Mouse (Mus musculus) heart, embryonic 13.5 days (tissue): ENCODE results near the gene C2cd5. TPM values are rescaled to one million over a fixed set of nuclear protein-coding genes. Genes with fewer than 3 reads are reported as not detected.

ENCODE experiments used
- ATAC-seq: fragments of 200-750 bp; cut with Nextera tagmentation; 2 replicates; pipeline ENCODE4 v1.8.0; 2017; ENCODE audit warnings: moderate TSS enrichment; ENCODE audit not compliant: insufficient number of reproducible peaks, low FRiP score, low TSS enrichment; ENCODE audit errors: extremely low read depth
- H3K27ac ChIP-seq: fragments of 300-500 bp; sonication (generic); replicated peaks from 2 replicates; pipeline ENCODE4 v1.5.1; 2015; ENCODE audit warnings: moderate library complexity, mild to moderate bottlenecking, inconsistent platforms
- H3K27me3 ChIP-seq: fragments of 300-500 bp; sonication (generic); replicated peaks from 2 replicates; pipeline ENCODE4 v1.6.1; 2015; ENCODE audit warnings: mild to moderate bottlenecking, inconsistent platforms
- H3K36me3 ChIP-seq: fragments of 300-500 bp; sonication (generic); 2 replicates; pipeline ENCODE4 v1.6.1; 2015; ENCODE audit warnings: mild to moderate bottlenecking, inconsistent platforms
- H3K4me1 ChIP-seq: fragments of 300-500 bp; sonication (generic); 2 replicates; pipeline ENCODE4 v1.6.1; 2015; ENCODE audit warnings: inconsistent platforms
- H3K4me2 ChIP-seq: fragments of 300-500 bp; sonication (generic); 2 replicates; pipeline ENCODE4 v1.6.1; 2015; ENCODE audit warnings: inconsistent platforms, mild to moderate bottlenecking, moderate library complexity
- H3K4me3 ChIP-seq: fragments of 300-500 bp; sonication (generic); 2 replicates; pipeline ENCODE4 v1.5.1; 2015; ENCODE audit warnings: moderate library complexity, mild to moderate bottlenecking, inconsistent platforms
- H3K9ac ChIP-seq: fragments of 300-500 bp; sonication (generic); 2 replicates; pipeline ENCODE4 v1.6.1; 2015; ENCODE audit warnings: inconsistent platforms, mild to moderate bottlenecking, moderate library complexity
- H3K9me3 ChIP-seq: fragments of 300-500 bp; sonication (generic); 2 replicates; pipeline ENCODE4 v1.6.1; 2016; ENCODE audit warnings: inconsistent platforms
- whole genome bisulfite sequencing: fragments of 180-500 bp; shearing (Covaris S2); methylation state at CpG from one replicate; pipeline ENCODE4 v1.1.7; 2015; ENCODE audit warnings: mixed read lengths; 5-methylcytosine and 5-hydroxymethylcytosine counted together
- polyA plus RNA-seq: library from polyadenylated mRNA; unstranded; fragments of >200 nt; fragmentation: Nextera tagmentation; extraction: Ambion mirVana; gene quantifications from 2 replicates; pipeline ENCODE4 v1.2.1, GENCODE M21; 2015

Gene C2cd5
- polyA plus RNA-seq, 1 experiment from 2014 or later: 16.5 TPM

DNA sequence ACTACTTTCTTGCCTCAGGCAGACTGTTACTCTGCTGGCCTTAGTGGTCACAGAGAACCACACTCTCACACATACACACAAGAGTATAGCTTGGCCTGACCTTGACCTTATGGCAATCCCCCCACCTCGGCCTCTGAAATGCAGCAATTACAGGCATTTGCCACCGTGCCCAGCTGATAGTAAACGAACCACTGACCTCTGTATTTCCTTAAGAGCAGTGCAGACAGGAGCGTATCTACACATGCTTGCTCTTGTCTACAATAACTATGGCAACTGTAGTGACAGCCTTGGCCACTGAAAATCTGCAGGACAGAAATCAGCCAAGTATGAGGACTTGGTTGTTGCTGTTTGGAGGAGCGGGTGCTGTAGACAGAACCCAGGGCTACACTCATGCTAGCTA lies 37.4 kb upstream of the C2cd5 start:
- WGBS: 45% methylated on average over 5 of the region's 5 CpGs
- Histone ChIP-seq H3K9ac (no peak overlapping the region), H3K4me3 (no peak overlapping the region), H3K4me2 (no peak overlapping the region), H3K36me3 (no peaks in the 10 kb centered on the region), H3K9me3 (no peaks in the 10 kb centered on the region), H3K27ac (no peak overlapping the region), H3K4me1 (no peaks in the 10 kb centered on the region), H3K27me3 (no peaks in the 10 kb centered on the region)
- ATAC-seq: no peak

DNA sequence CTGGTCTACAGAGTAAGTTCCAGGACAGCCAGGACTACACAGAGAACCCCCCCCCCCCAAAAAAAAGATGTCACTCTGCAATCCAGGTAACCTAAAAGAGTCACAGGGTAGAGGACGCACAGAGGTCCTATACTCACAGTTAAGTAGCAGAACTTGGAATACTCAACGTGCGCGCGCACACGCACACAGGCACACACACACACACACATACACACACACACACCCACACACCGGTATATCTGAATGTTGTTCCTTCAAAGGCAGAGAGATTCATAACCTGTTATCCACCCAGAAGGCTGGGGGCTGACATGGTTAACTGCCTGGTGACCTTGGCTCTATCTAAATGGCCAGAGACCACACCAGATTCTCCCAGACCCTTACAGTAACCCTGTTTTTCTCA lies 36.7 kb upstream of the C2cd5 start:
- Histone ChIP-seq H3K4me2 (no peak overlapping the region), H3K4me3 (no peak overlapping the region), H3K27ac (no peak overlapping the region), H3K9me3 (no peaks in the 10 kb centered on the region), H3K36me3 (no peaks in the 10 kb centered on the region), H3K4me1 (no peaks in the 10 kb centered on the region), H3K9ac (no peak overlapping the region), H3K27me3 (no peaks in the 10 kb centered on the region)
- 95% methylated on average over 7 of the region's 7 CpGs for WGBS
- no peak for ATAC-seq

- no peaks in the 10 kb centered on the region for H3K4me1 ChIP-seq
- no peak for ATAC-seq
- H3K9ac ChIP-seq: no peak overlapping the region
- H3K9me3 ChIP-seq: peaks cover 8% of the 10 kb centered on the region
- H3K27ac ChIP-seq: no peak overlapping the region
- H3K4me3 ChIP-seq: no peak overlapping the region
- 88% methylated on average over 13 of the region's 13 CpGs for WGBS
- no peaks in the 10 kb centered on the region for H3K27me3 ChIP-seq
- H3K4me2 ChIP-seq: no peak overlapping the region
- no peaks in the 10 kb centered on the region for H3K36me3 ChIP-seq
Measured at GRCm38 (mm10) chr6:143135097-143135496, 35.2 kb upstream of the C2cd5 start.

- 90% methylated on average over 2 of the region's 2 CpGs for WGBS
- Histone ChIP-seq H3K36me3 (no peaks in the 10 kb centered on the region), H3K9me3 (peaks cover 9% of the 10 kb centered on the region), H3K27me3 (no peaks in the 10 kb centered on the region), H3K27ac (no peak overlapping the region), H3K4me3 (no peak overlapping the region), H3K4me1 (no peaks in the 10 kb centered on the region), H3K9ac (no peak overlapping the region), H3K4me2 (no peak overlapping the region)
- ATAC-seq: no peak
Measured at GRCm38 (mm10) chr6:143133150-143133549, 33.2 kb upstream of the C2cd5 start.

DNA sequence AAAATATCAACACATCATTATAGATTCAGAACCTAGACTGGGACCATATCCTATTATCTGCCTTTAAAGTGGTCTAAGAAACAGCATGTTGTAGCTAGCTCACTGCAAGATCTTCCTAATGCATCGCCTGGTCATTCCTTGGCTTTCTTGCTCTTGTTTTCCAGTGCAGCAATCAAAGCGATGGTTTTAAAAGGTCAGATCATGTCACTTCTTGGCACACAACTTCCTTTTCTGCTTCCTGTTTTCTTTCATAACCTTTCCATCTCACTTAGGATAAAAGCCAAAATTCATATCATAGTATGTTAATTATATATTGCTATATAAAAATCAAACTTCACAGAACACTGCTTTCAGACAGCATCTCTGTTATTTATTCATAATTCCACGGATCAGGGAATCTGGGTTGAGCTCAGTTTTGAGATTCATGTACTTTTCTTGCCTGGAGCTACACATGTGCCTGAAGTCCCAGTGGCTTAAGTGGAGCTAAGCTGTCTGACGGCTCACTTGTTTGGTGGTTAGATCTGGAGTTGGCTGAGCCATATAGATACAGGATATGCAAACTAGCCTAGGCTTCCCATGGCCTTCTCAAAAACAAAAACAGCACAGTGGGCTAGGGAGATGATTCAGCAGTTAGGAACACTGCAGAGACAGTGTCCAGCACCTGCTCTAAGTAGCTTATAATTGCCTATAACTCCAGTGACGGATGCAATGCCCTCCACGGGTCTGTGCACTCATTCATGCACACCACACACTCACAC lies 32.1 kb upstream of the C2cd5 start:
- ATAC-seq: no peak
- H3K36me3 ChIP-seq: no peaks in the 10 kb centered on the region
- H3K4me1 ChIP-seq: no peaks in the 10 kb centered on the region
- peaks cover 9% of the 10 kb centered on the region for H3K9me3 ChIP-seq
- H3K27me3 ChIP-seq: no peaks in the 10 kb centered on the region
- no peak overlapping the region for H3K9ac ChIP-seq
- no peak overlapping the region for H3K4me3 ChIP-seq
- WGBS: 71% methylated on average over 6 of the region's 6 CpGs
- H3K4me2 ChIP-seq: no peak overlapping the region
- H3K27ac ChIP-seq: no peak overlapping the region

DNA sequence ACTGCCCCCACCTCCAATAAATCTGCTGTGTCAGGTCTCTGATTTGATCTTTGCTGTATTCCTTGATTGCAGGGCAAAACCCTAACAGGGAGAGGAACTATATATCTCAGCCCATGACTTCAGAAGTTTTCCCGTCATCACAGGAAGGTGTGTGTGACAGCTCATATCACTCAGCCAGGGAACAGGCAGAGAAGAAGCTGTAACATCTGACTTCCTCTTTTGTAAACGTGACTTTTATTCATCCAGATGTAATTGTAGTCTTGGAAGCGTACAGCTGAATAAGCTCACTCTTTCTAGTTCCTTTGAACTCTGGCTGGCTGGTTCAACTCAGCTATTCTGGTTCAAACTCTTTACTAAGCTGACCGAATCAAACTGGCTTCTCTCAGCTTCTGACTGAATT lies 30.5 kb upstream of the C2cd5 start:
- no peak for ATAC-seq
- 63% methylated on average over 4 of the region's 4 CpGs for WGBS

DNA sequence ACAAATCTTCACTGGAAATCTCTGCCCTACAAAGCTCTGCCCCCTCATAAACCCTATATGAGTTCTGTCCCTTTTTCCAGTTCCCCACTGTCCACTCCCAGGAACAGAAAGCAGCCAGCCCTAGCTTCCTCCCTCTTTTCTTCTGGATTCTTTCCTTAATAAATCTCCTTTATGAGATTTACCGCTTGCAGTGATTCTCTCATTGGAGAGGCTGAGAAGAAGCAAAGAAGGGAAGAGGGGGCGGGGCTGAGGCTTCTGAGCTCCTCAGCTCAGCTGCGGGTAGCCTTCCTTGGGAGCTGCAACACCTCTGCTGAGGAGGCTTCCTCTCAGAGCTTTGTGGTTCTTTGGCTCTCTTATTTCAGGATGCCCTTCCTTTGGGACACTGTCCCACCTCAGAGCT lies 30.0 kb upstream of the C2cd5 start:
- no peak overlapping the region for H3K4me2 ChIP-seq
- H3K27me3 ChIP-seq: no peaks in the 10 kb centered on the region
- 72% methylated on average over 3 of the region's 3 CpGs for WGBS
- no peaks in the 10 kb centered on the region for H3K4me1 ChIP-seq
- H3K36me3 ChIP-seq: no peaks in the 10 kb centered on the region
- H3K27ac ChIP-seq: no peak overlapping the region
- no peak overlapping the region for H3K9ac ChIP-seq
- no peak for ATAC-seq
- peaks cover 9% of the 10 kb centered on the region for H3K9me3 ChIP-seq
- no peak overlapping the region for H3K4me3 ChIP-seq

More for the DNA sequence above, 30.5 kb upstream of the C2cd5 start:
- Histone ChIP-seq H3K27me3 (no peaks in the 10 kb centered on the region), H3K27ac (no peak overlapping the region), H3K4me1 (no peaks in the 10 kb centered on the region), H3K9ac (no peak overlapping the region), H3K9me3 (peaks cover 9% of the 10 kb centered on the region), H3K36me3 (no peaks in the 10 kb centered on the region), H3K4me3 (no peak overlapping the region), H3K4me2 (no peak overlapping the region)

DNA sequence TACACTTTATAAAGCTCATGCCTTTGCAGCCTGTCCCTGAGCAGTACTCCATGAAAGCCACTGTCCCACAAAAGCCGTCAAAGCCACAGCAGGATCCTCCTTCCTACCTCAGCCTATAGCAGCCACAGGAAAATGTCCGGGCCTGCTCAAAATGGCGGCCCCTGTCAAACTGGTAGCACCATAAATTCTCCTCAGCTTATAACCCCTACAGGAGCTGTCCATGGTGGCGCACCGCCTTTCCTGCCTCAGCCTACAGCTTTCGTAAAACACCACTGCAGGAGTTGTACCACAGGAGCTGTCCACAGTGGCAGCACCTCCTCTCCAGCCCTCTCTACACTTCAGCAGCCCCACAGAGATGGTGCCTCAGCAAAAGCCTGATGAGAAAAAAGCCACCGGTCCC lies 29.5 kb upstream of the C2cd5 start:
- 80% methylated on average over 7 of the region's 7 CpGs for WGBS

DNA sequence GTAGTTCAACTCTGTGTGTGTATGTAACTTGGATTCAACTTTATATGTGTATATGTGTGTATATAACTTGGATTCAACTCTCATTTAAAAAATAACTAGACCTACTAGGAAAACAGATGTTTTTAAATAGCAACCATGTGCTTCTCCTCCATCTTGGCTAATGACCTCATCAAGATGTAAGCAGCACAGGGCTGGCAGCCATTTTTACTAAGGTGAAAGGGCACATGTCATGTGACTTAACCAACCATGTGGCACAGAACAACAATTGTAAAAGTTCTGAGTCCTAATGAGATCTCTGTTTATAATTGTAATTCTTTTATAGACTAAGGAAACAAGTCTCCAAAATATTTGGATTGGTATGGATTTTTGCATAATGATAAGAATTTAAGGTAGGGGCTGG lies 25.8 kb upstream of the C2cd5 start:
- no peaks in the 10 kb centered on the region for H3K36me3 ChIP-seq

More for the DNA sequence above, 29.5 kb upstream of the C2cd5 start:
- Histone ChIP-seq H3K4me3 (no peak overlapping the region), H3K27ac (no peak overlapping the region), H3K9ac (no peak overlapping the region), H3K4me1 (no peaks in the 10 kb centered on the region), H3K9me3 (peaks cover 9% of the 10 kb centered on the region), H3K4me2 (no peak overlapping the region), H3K36me3 (no peaks in the 10 kb centered on the region), H3K27me3 (no peaks in the 10 kb centered on the region)
- no peak for ATAC-seq

DNA sequence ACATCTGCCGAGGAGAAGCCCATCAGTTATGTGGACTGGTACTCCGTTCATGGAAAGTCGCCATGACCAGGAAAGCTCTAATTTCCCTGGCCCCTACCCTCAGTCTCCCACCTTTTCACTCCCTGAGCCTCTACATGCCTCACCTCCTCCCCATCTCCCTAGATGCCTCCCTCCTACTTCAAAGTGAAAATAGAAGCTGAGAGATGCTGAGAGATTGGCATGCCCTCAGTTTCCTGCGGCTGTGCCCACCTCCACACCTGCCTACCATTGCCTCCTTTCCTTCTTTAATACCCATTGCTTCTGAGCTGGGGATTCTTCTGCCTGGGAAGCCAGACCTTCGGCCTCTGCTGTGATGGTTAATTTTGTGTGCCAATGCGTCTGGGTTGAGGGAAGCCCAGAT lies 19.4 kb upstream of the C2cd5 start:
- ATAC-seq: no peak
- H3K4me3 ChIP-seq: no peak overlapping the region
- no peak overlapping the region for H3K9ac ChIP-seq
- peaks cover 5% of the 10 kb centered on the region; the same call in 1 of the 2 replicates for H3K9me3 ChIP-seq
- no peak overlapping the region for H3K27ac ChIP-seq
- H3K4me1 ChIP-seq: peaks cover 9% of the 10 kb centered on the region
- H3K27me3 ChIP-seq: no peaks in the 10 kb centered on the region
- WGBS: 85% methylated on average over 6 of the region's 6 CpGs
- no peak overlapping the region for H3K4me2 ChIP-seq
- H3K36me3 ChIP-seq: no peaks in the 10 kb centered on the region

More for the DNA sequence above, 25.8 kb upstream of the C2cd5 start:
- Histone ChIP-seq H3K4me3 (no peak overlapping the region), H3K27me3 (no peaks in the 10 kb centered on the region), H3K4me2 (no peak overlapping the region), H3K27ac (no peak overlapping the region), H3K9me3 (peaks cover 10% of the 10 kb centered on the region), H3K9ac (no peak overlapping the region), H3K4me1 (no peaks in the 10 kb centered on the region)
- ATAC-seq: no peak

- Histone ChIP-seq H3K4me2 (no peak overlapping the region), H3K9ac (no peak overlapping the region), H3K27ac (no peak overlapping the region), H3K27me3 (no peaks in the 10 kb centered on the region), H3K9me3 (peaks cover 5% of the 10 kb centered on the region; the same call in 1 of the 2 replicates), H3K36me3 (no peaks in the 10 kb centered on the region), H3K4me1 (peaks cover 9% of the 10 kb centered on the region), H3K4me3 (no peak overlapping the region)
- ATAC-seq: no peak
- 56% methylated on average over 6 of the region's 6 CpGs for WGBS
Measured at GRCm38 (mm10) chr6:143116779-143117178, 16.8 kb upstream of the C2cd5 start.

DNA sequence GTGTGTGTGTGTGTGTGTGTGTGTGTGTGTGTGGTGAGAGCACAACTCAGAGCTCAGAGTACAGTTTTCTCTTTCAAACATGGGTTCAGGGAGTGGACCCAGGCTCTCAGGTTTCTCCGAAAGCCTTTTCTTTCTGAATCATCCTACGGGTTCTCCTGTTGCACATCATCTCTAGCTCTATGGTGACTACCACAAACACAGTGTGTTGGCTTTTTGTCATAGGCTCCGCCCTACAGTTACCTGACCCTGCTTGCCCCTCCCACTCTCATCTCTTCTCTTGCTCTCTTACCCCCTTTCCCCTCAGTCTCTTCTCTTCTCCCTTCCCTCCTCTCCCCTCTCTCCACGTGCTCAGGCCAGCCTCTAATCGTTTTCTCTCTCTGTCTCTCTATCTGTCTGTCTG lies 15.6 kb upstream of the C2cd5 start:
- WGBS: 59% methylated on average over 5 of the region's 5 CpGs
- Histone ChIP-seq H3K36me3 (no peaks in the 10 kb centered on the region), H3K4me1 (peaks cover 9% of the 10 kb centered on the region), H3K27ac (no peak overlapping the region), H3K9me3 (0 out of 2 replicates have a peak, but pooled peaks cover under 1% of the 10 kb centered on the region), H3K4me2 (no peak overlapping the region), H3K9ac (no peak overlapping the region), H3K4me3 (no peak overlapping the region), H3K27me3 (no peaks in the 10 kb centered on the region)
- ATAC-seq: no peak
